Mouse (Mus musculus) liver, embryonic 15.5 days (tissue): ENCODE measurements around the gene Dclk1. TPM values are rescaled to one million over a fixed set of nuclear protein-coding genes. Genes with fewer than 3 reads are reported as not detected.

ENCODE experiments used
- ATAC-seq: fragments of 200-750 bp; cut with Nextera tagmentation; 2 replicates; pipeline ENCODE4 v1.8.0; 2017; ENCODE audit warnings: moderate number of reproducible peaks, mild to moderate bottlenecking, moderate library complexity; ENCODE audit not compliant: insufficient read depth
- H3K27ac ChIP-seq: fragments of 300-500 bp; sonication (generic); replicated peaks from 2 replicates; pipeline ENCODE4 v1.5.1; 2015; ENCODE audit warnings: mild to moderate bottlenecking, inconsistent platforms
- H3K27me3 ChIP-seq: fragments of 300-500 bp; sonication (generic); 2 replicates; pipeline ENCODE4 v1.6.1; 2015; ENCODE audit warnings: mild to moderate bottlenecking, inconsistent platforms
- H3K36me3 ChIP-seq: fragments of 300-500 bp; sonication (generic); replicated peaks from 2 replicates; pipeline ENCODE4 v1.6.1; 2015; ENCODE audit warnings: moderate library complexity, mild to moderate bottlenecking, inconsistent platforms
- H3K4me1 ChIP-seq: fragments of 300-500 bp; sonication (generic); replicated peaks from 2 replicates; pipeline ENCODE4 v1.6.1; 2015; ENCODE audit warnings: inconsistent platforms
- H3K4me2 ChIP-seq: fragments of 300-500 bp; sonication (generic); 2 replicates; pipeline ENCODE4 v1.6.1; 2015; ENCODE audit warnings: moderate library complexity, mild to moderate bottlenecking, inconsistent platforms
- H3K4me3 ChIP-seq: fragments of 300-500 bp; sonication (generic); replicated peaks from 2 replicates; pipeline ENCODE4 v1.5.1; 2015; ENCODE audit warnings: mild to moderate bottlenecking, inconsistent platforms
- H3K9ac ChIP-seq: fragments of 300-500 bp; sonication (generic); 2 replicates; pipeline ENCODE4 v1.6.1; 2015; ENCODE audit warnings: moderate library complexity, mild to moderate bottlenecking, inconsistent platforms
- H3K9me3 ChIP-seq: fragments of 300-500 bp; sonication (generic); replicated peaks from 2 replicates; pipeline ENCODE4 v1.6.1; 2016; ENCODE audit warnings: inconsistent platforms
- WGBS: fragments of 180-500 bp; shearing (Covaris S2); methylation state at CpG from one replicate; pipeline ENCODE4 v1.1.7; 2015; ENCODE audit warnings: mixed read lengths; ENCODE audit not compliant: insufficient replicate concordance; 5-methylcytosine and 5-hydroxymethylcytosine counted together
- polyA plus RNA-seq: library from polyadenylated mRNA; unstranded; fragments of >200 nt; fragmentation: Nextera tagmentation; extraction: Ambion mirVana; gene quantifications from 2 replicates; pipeline ENCODE4 v1.2.1, GENCODE M21; 2015

The Dclk1 gene
- polyA plus RNA-seq, 1 experiment from 2014 or later: 1.6 TPM

- Histone ChIP-seq H3K27me3 (no peaks in the 10 kb centered on the region), H3K4me2 (no peak overlapping the region), H3K9me3 (no peaks in the 10 kb centered on the region), H3K4me1 (no peaks in the 10 kb centered on the region), H3K27ac (no peak overlapping the region), H3K4me3 (no peak overlapping the region), H3K36me3 (no peaks in the 10 kb centered on the region), H3K9ac (no peak overlapping the region)
- WGBS: 61% methylated on average over 3 of the region's 3 CpGs
- ATAC-seq: no peak
These were observed 91.3 kb downstream of the Dclk1 start for GRCm38 (mm10) chr3:55333511-55333910.

DNA sequence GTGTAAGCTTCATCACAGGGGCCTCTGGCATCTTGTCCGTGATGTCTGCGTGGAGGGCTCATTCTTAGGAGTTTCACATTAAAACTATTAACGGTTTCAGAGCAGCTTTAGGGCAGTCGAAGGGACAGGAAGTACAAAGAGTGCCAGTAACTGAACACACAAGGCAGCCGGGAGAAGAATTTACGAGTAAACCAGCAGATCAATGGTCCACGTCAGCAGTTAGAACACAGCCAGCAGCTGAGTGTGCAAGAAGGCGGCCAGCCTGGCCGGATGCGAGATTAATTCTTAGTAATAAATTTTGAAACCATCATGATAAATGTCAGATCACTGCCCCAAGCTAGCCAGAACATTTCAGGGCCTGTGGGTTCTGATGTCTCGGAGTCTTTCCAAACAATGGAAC is 94.7 kb downstream of the Dclk1 start:
- Histone ChIP-seq H3K27ac (no peak overlapping the region), H3K4me3 (no peak overlapping the region), H3K27me3 (no peaks in the 10 kb centered on the region), H3K9me3 (no peaks in the 10 kb centered on the region), H3K4me2 (no peak overlapping the region), H3K4me1 (no peaks in the 10 kb centered on the region), H3K9ac (no peak overlapping the region), H3K36me3 (no peaks in the 10 kb centered on the region)
- no peak for ATAC-seq
- WGBS: 69% methylated on average over 11 of the region's 11 CpGs

- H3K4me3 ChIP-seq: no peak overlapping the region
- ATAC-seq: no peak
- H3K36me3 ChIP-seq: no peaks in the 10 kb centered on the region
- 70% methylated on average over 7 of the region's 7 CpGs for WGBS
- no peaks in the 10 kb centered on the region for H3K4me1 ChIP-seq
- no peaks in the 10 kb centered on the region for H3K9me3 ChIP-seq
- no peak overlapping the region for H3K4me2 ChIP-seq
- H3K27me3 ChIP-seq: no peaks in the 10 kb centered on the region
- H3K9ac ChIP-seq: no peak overlapping the region
- H3K27ac ChIP-seq: no peak overlapping the region
These were observed 95.5 kb downstream of the Dclk1 start for GRCm38 (mm10) chr3:55337671-55338070.

GRCm38 (mm10) chr3:55342445-55342844 is 100.3 kb downstream of the Dclk1 start:
- Histone ChIP-seq H3K36me3 (no peaks in the 10 kb centered on the region), H3K27ac (no peak overlapping the region)
- WGBS: 61% methylated on average over 4 of the region's 4 CpGs

GRCm38 (mm10) chr3:55347371-55348025 is 105.3 kb downstream of the Dclk1 start:
- H3K9ac ChIP-seq: no peak overlapping the region
- no peak for ATAC-seq
- H3K4me3 ChIP-seq: no peak overlapping the region
- no peaks in the 10 kb centered on the region for H3K4me1 ChIP-seq
- no peaks in the 10 kb centered on the region for H3K27me3 ChIP-seq
- no peak overlapping the region for H3K4me2 ChIP-seq
- no peaks in the 10 kb centered on the region for H3K36me3 ChIP-seq
- WGBS: 46% methylated on average over 16 of the region's 16 CpGs
- H3K9me3 ChIP-seq: no peaks in the 10 kb centered on the region
- H3K27ac ChIP-seq: no peak overlapping the region

More at GRCm38 (mm10) chr3:55342445-55342844, 100.3 kb downstream of the Dclk1 start:
- H3K4me2 ChIP-seq: no peak overlapping the region
- no peaks in the 10 kb centered on the region for H3K27me3 ChIP-seq
- H3K4me1 ChIP-seq: no peaks in the 10 kb centered on the region
- no peak overlapping the region for H3K9ac ChIP-seq
- no peaks in the 10 kb centered on the region for H3K9me3 ChIP-seq
- ATAC-seq: no peak
- no peak overlapping the region for H3K4me3 ChIP-seq

DNA sequence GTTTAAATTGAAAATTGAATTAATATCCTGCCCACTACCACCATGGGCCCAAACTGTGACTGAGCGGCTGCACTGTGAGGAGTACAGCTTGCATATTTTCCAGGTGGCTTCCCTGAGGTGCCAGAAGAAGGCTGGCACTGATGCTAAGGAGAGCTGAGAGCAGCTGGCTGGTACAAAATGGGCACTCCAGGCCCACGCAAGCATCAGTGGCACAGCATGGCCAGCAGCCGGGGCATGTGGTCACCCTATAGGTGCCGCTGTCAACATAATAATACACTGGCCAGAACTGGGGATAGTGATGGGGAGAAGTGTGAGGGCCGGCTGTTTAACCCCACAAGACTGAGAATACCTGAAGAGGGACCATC is 105.8 kb downstream of the Dclk1 start:
- Histone ChIP-seq H3K9me3 (no peaks in the 10 kb centered on the region), H3K4me3 (no peak overlapping the region), H3K27me3 (no peaks in the 10 kb centered on the region), H3K9ac (no peak overlapping the region), H3K4me2 (no peak overlapping the region), H3K36me3 (no peaks in the 10 kb centered on the region), H3K4me1 (no peaks in the 10 kb centered on the region), H3K27ac (no peak overlapping the region)
- 69% methylated on average over 5 of the region's 5 CpGs for WGBS
- ATAC-seq: no peak

DNA sequence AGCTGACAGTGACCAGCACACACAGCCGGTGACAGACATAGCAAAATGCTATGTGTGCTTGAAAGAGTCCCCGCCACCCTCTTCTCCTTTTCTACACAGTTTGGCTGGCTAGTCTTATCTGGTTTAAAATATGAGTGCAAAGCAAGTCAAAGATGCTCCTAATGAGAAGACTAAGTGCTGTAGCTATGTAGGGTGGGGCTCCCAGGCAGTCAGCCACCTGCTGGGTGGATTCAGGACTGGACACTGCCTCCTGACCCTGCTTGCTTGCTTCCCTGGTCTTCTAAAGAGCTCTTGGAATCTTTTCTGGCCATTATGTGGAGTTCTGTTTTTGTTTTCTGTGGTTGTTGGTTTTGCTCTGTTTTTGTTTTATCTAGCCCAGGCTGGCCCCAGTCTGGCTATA is 108.0 kb downstream of the Dclk1 start:
- Histone ChIP-seq H3K4me3 (no peak overlapping the region), H3K27ac (no peak overlapping the region), H3K9ac (no peak overlapping the region), H3K4me2 (no peak overlapping the region), H3K36me3 (no peaks in the 10 kb centered on the region), H3K27me3 (no peaks in the 10 kb centered on the region), H3K4me1 (no peaks in the 10 kb centered on the region), H3K9me3 (no peaks in the 10 kb centered on the region)
- no peak for ATAC-seq
- WGBS: 56% methylated on average over 2 of the region's 2 CpGs

- Histone ChIP-seq H3K4me1 (no peaks in the 10 kb centered on the region), H3K9me3 (no peaks in the 10 kb centered on the region), H3K9ac (no peak overlapping the region), H3K27ac (no peak overlapping the region), H3K4me2 (no peak overlapping the region), H3K36me3 (no peaks in the 10 kb centered on the region), H3K4me3 (no peak overlapping the region), H3K27me3 (no peaks in the 10 kb centered on the region)
- no peak for ATAC-seq
- 62% methylated on average over 13 of the region's 13 CpGs for WGBS
These were observed 109.3 kb downstream of the Dclk1 start for GRCm38 (mm10) chr3:55351281-55352052.

DNA sequence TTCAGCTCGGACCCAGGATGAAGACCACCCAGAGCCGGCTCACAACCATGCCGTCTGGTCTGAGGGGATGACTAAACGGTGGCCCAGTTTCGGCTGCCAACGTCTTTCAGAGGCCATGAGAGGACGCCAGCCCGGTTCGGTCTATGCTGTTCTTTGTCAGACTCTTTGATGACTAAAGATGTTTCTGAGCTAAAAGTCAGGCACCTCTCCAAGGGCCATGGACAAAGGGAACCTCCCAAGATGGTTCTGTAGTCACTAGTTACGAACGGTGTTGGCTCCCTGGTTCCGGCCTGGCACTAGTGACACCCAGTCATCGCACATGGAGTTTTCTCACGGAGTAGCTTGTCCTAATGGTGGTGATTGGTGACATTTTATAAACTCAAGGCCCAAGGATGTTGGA is 110.4 kb downstream of the Dclk1 start:
- Histone ChIP-seq H3K4me3 (no peak overlapping the region), H3K4me2 (no peak overlapping the region), H3K36me3 (no peaks in the 10 kb centered on the region), H3K4me1 (no peaks in the 10 kb centered on the region), H3K27ac (no peak overlapping the region), H3K27me3 (no peaks in the 10 kb centered on the region), H3K9ac (no peak overlapping the region), H3K9me3 (no peaks in the 10 kb centered on the region)
- 83% methylated on average over 14 of the region's 14 CpGs for WGBS
- no peak for ATAC-seq

GRCm38 (mm10) chr3:55353169-55353568 is 111.0 kb downstream of the Dclk1 start:
- no peaks in the 10 kb centered on the region for H3K4me1 ChIP-seq
- no peak overlapping the region for H3K27ac ChIP-seq
- WGBS: 71% methylated on average over 9 of the region's 9 CpGs
- H3K9ac ChIP-seq: no peak overlapping the region
- no peaks in the 10 kb centered on the region for H3K9me3 ChIP-seq
- no peak for ATAC-seq
- no peak overlapping the region for H3K4me3 ChIP-seq
- no peaks in the 10 kb centered on the region for H3K36me3 ChIP-seq
- no peak overlapping the region for H3K4me2 ChIP-seq
- H3K27me3 ChIP-seq: no peaks in the 10 kb centered on the region

DNA sequence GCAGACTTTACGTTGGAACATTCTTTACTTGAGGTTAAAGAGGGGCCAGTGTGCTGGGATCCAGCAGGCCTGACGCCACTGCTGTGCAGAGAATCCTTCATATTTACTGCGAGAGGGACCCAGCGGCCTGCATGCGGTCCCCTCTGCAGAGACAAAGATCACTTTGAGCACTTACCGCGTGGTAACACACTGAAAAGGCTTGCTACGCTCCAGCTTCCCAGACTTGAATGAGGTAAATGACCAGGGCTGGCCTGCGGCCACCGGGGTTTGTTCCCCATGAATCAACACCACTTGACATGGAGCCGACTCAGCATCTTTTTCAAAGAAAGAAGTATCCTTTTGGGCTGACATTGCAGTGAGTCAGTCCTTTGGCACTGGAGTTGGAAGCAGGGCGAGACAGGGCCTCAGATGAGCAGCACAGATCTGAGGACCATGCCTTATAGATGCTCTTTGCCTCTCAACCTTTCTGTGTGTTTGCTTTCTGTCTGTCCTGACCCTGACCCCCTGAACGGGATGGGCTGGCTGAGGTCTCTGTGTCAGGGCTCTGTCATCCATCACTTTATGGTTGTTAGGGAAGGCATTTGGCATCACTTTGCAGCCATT is 111.8 kb downstream of the Dclk1 start:
- no peaks in the 10 kb centered on the region for H3K27me3 ChIP-seq
- no peak overlapping the region for H3K27ac ChIP-seq
- no peaks in the 10 kb centered on the region for H3K4me1 ChIP-seq
- H3K4me2 ChIP-seq: no peak overlapping the region
- no peaks in the 10 kb centered on the region for H3K9me3 ChIP-seq
- H3K36me3 ChIP-seq: no peaks in the 10 kb centered on the region
- no peak for ATAC-seq
- 59% methylated on average over 13 of the region's 13 CpGs for WGBS
- no peak overlapping the region for H3K4me3 ChIP-seq
- H3K9ac ChIP-seq: no peak overlapping the region
